Mouse (Mus musculus): Measurements from ENCODE around the gene Dcun1d1. TPM values are rescaled to one million over a fixed set of nuclear protein-coding genes. Genes with fewer than 3 reads are reported as not detected.

The Dcun1d1 gene
- total RNA-seq, 2 experiments from 2014 or later = 71.4 to 86.1 TPM

GRCm38 (mm10) chr3:35931896-35932727 is 5.1 kb downstream of the Dcun1d1 start:
- DNase-seq (ENCODE audit: low spot score) = peak; percentile 38

- DNase-seq (ENCODE audit: low spot score) = no peak
These were observed 5.9 kb downstream of the Dcun1d1 start for GRCm38 (mm10) chr3:35931359-35931758.

- DNase-seq (ENCODE audit: low spot score) = no peak
These were observed 7.4 kb downstream of the Dcun1d1 start for GRCm38 (mm10) chr3:35929831-35930230.

- DNase-seq (ENCODE audit: low spot score) = no peak
These were observed 7.8 kb downstream of the Dcun1d1 start for GRCm38 (mm10) chr3:35929406-35929805.

GRCm38 (mm10) chr3:35925852-35926251 is 11.4 kb downstream of the Dcun1d1 start:
- no peak for DNase-seq (ENCODE audit: low spot score)

- DNase-seq (ENCODE audit: low spot score) = no peak
These were observed 13.2 kb downstream of the Dcun1d1 start for GRCm38 (mm10) chr3:35924007-35924406.

GRCm38 (mm10) chr3:35923495-35923894 is 13.8 kb downstream of the Dcun1d1 start:
- DNase-seq (ENCODE audit: low spot score) = no peak

GRCm38 (mm10) chr3:35922522-35922921 is 14.7 kb downstream of the Dcun1d1 start:
- no peak for DNase-seq (ENCODE audit: low spot score)

GRCm38 (mm10) chr3:35918229-35918628 is 19.0 kb downstream of the Dcun1d1 start:
- no peak for DNase-seq (ENCODE audit: low spot score)

GRCm38 (mm10) chr3:35908982-35909680 is 28.1 kb downstream of the Dcun1d1 start:
- no peak for DNase-seq (ENCODE audit: low spot score)

GRCm38 (mm10) chr3:35900555-35901204 is 36.6 kb downstream of the Dcun1d1 start:
- DNase-seq (ENCODE audit: low spot score) = no peak

- no peak for DNase-seq (ENCODE audit: low spot score)
These were observed 38.1 kb downstream of the Dcun1d1 start for GRCm38 (mm10) chr3:35899109-35899508.

GRCm38 (mm10) chr3:35897900-35898299 is 39.3 kb downstream of the Dcun1d1 start:
- no peak for DNase-seq (ENCODE audit: low spot score)

GRCm38 (mm10) chr3:35893156-35893555 is 44.1 kb downstream of the Dcun1d1 start:
- no peak for DNase-seq (ENCODE audit: low spot score)

- DNase-seq (ENCODE audit: low spot score) = no peak
These were observed 46.1 kb downstream of the Dcun1d1 start for GRCm38 (mm10) chr3:35891123-35891522.

- no peak for DNase-seq (ENCODE audit: low spot score)
These were observed 47.7 kb downstream of the Dcun1d1 start for GRCm38 (mm10) chr3:35889531-35889930.

GRCm38 (mm10) chr3:35883267-35883666 is 54.0 kb downstream of the Dcun1d1 start:
- DNase-seq (ENCODE audit: low spot score) = no peak

- DNase-seq (ENCODE audit: low spot score) = no peak
These were observed 87.9 kb downstream of the Dcun1d1 start for GRCm38 (mm10) chr3:35849326-35849725.
